Mouse (Mus musculus) lung, postnatal 0 days (tissue): ENCODE results near the gene Gipc2.

Experiments used
- CTCF ChIP-seq: IDR thresholded peaks from 2 replicates; pipeline ENCODE4 v1.5.1; 2016; ENCODE audit warnings: antibody characterized with exemption, mild to moderate bottlenecking
- EP300 ChIP-seq: IDR thresholded peaks from 2 replicates; pipeline ENCODE4 v1.6.1; 2016; ENCODE audit warnings: antibody characterized with exemption, mild to moderate bottlenecking, control low read depth

DNA sequence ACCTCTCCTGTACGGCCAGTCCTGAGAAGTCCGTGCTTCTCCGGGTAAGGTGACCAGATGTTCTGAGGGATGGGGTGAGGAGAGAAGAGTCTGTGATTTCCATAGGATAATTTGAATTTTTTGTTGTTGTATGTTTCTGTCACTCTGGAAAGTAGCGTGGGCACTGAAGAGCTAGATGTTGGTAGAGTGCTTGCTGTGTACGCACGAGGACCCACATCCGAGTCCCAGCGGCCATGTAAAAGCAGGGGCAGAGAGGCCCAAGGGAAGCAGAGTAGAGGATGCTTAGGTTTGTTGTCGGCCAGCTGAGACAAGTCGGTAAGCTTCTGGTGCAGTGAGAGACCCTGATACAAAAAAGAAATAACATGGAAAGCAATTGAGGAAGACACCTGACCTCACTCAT lies 2.0 kb upstream of the Gipc2 start:
- TF ChIP-seq EP300 (no peak), CTCF (no peak)
